Mouse (Mus musculus) stomach, embryonic 14.5 days (tissue): ENCODE measurements around the gene Vav2. TPM values are rescaled to one million over a fixed set of nuclear protein-coding genes. Genes with fewer than 3 reads are reported as not detected.

Source experiments
- microRNA-seq: library from miRNA; unstranded; fragments of <30 nt; microRNA quantifications from one replicate; pipeline ENCODE4, GENCODE M21; 2016
- polyA plus RNA-seq: library from polyadenylated mRNA; unstranded; fragments of >200 nt; fragmentation: Nextera tagmentation; extraction: Ambion mirVana; gene quantifications from 2 replicates; pipeline ENCODE4 v1.2.1, GENCODE M21; 2014

Vav2 gene
- polyA plus RNA-seq, 1 experiment from 2014 or later = 7.6 TPM

Small RNA genes lying within 50 kb of the gene (microRNA-seq; reads per million reads assigned to microRNA genes)
- gene Gm24049 (not detected), gene Mir7578 (not detected)

Other genes starting within 250 kb of the Vav2 start
- 11.9 and 12.2 TPM in 2 replicates for gene Sardh, start 178.7 kb downstream of the Vav2 start, polyA plus RNA-seq
- gene Brd3os, start 15.3 kb upstream of the Vav2 start, polyA plus RNA-seq = 11.0 and 11.5 TPM in 2 replicates
- 120 and 134 TPM in 2 replicates for gene Brd3, start 80.6 kb upstream of the Vav2 start, polyA plus RNA-seq
- gene Wdr5, start 88.1 kb upstream of the Vav2 start, polyA plus RNA-seq = 48.7 and 49.2 TPM in 2 replicates
- 9.0 and 10.3 TPM in 2 replicates for gene Rxra, start 249.4 kb upstream of the Vav2 start, polyA plus RNA-seq